Comparison of ENCODE assay signal across 21 mouse cellular contexts in genomic region chr4:57239112-57239511, GRCm38 (mm10).
"Had no signal": no experiment of that assay in that cellular context is flagged by ENCODE, and none has a peak within 500 bp of the region (broad histone marks: within the 10 kb centered on the region; RNA-seq: fewer than 3 reads in every experiment).

No protein-coding gene starts in this region.

- H3K4me2 ChIP-seq: limb, embryonic 13.5 days; liver, embryonic 12.5 days; liver, embryonic 15.5 days; midbrain, embryonic 12.5 days; midbrain, embryonic 15.5 days; neural tube, embryonic 13.5 days; stomach, embryonic 15.5 days had no signal

- H3K27me3 ChIP-seq: limb, embryonic 13.5 days; liver, embryonic 12.5 days; liver, embryonic 15.5 days; midbrain, embryonic 12.5 days; midbrain, embryonic 15.5 days; neural tube, embryonic 13.5 days; stomach, embryonic 15.5 days had no signal

- H3K36me3 ChIP-seq: limb, embryonic 10.5 days; liver, embryonic 12.5 days; liver, embryonic 15.5 days; midbrain, embryonic 12.5 days; midbrain, embryonic 15.5 days; neural tube, embryonic 13.5 days; stomach, embryonic 15.5 days had no signal

- H3K27ac ChIP-seq: layer of hippocampus, adult 2 months; limb, embryonic 10.5 days; limb, embryonic 13.5 days; liver, embryonic 12.5 days; liver, embryonic 15.5 days; macrophage; midbrain, embryonic 12.5 days; midbrain, embryonic 15.5 days; neural tube, embryonic 13.5 days; stomach, embryonic 15.5 days had no signal

- H3K9me3 ChIP-seq: limb, embryonic 10.5 days; limb, embryonic 13.5 days; liver, embryonic 12.5 days; liver, embryonic 15.5 days; midbrain, embryonic 12.5 days; midbrain, embryonic 15.5 days; neural tube, embryonic 13.5 days; stomach, embryonic 15.5 days had no signal

- DNase-seq: kidney, adult 18-20 months; kidney, adult 9 months; kidney, postnatal 14 days; kidney, postnatal 4 days; layer of hippocampus, adult 9-11 months; liver; lung, adult 2 months; retina, postnatal 1 day; right cerebral cortex, postnatal 25 days; thymus, adult 18-20 months; thymus, postnatal 36 days had no signal

- H3K4me1 ChIP-seq: liver, embryonic 12.5 days; liver, embryonic 15.5 days had no signal

- H3K4me3 ChIP-seq: layer of hippocampus, adult 2 months; limb, embryonic 10.5 days; limb, embryonic 13.5 days; liver, embryonic 12.5 days; liver, embryonic 15.5 days; midbrain, embryonic 12.5 days; midbrain, embryonic 15.5 days; neural tube, embryonic 13.5 days; stomach, embryonic 15.5 days had no signal

- H3K9ac ChIP-seq: limb, embryonic 13.5 days; liver, embryonic 12.5 days; liver, embryonic 15.5 days; midbrain, embryonic 12.5 days; midbrain, embryonic 15.5 days; neural tube, embryonic 13.5 days; stomach, embryonic 15.5 days had no signal

- ATAC-seq: liver, embryonic 12.5 days; midbrain, embryonic 15.5 days had no signal
